Mouse (Mus musculus) MEL (cell line): ENCODE measurements around the gene Morc1. TPM values are rescaled to one million over a fixed set of nuclear protein-coding genes. Genes with fewer than 3 reads are reported as not detected.
A peak's percentile ranks its signal among the peaks of the same experiment; 100 is the strongest.

Experiments
- DNase-seq: peaks from one replicate; pipeline ENCODE4 v3.0.0; 2011; ENCODE audit warnings: low read depth, low spot score
- H3K27ac ChIP-seq: 2 replicates; pipeline ENCODE4 v1.5.1; 2012; ENCODE audit warnings: low read depth, mild to moderate bottlenecking, control low read depth, low read length, moderate library complexity; ENCODE audit not compliant: control insufficient read depth
- H3K27me3 ChIP-seq, 2 experiments: fragments of 150-350 bp in 1 of 2; sonication (generic) in 1 of 2; 2 replicates each; pipeline ENCODE4 v1.6.1; 2012; ENCODE audit warnings: low read length in 2 of 2, mild to moderate bottlenecking in 2 of 2, improper control_type of control experiment in 1 of 2, moderate library complexity in 1 of 2; ENCODE audit not compliant: insufficient read depth in 2 of 2, control insufficient read depth in 1 of 2
- H3K36me3 ChIP-seq, 2 experiments: 2 replicates each; pipeline ENCODE4 v1.6.1; 2012 to 2014; ENCODE audit warnings: low read length in 2 of 2, improper control_type of control experiment in 1 of 2, inconsistent platforms in 1 of 2, mild to moderate bottlenecking in 1 of 2; ENCODE audit not compliant: insufficient read depth in 2 of 2, control insufficient read depth in 1 of 2
- H3K4me1 ChIP-seq, 2 experiments: fragments of 150-350 bp in 1 of 2; sonication (generic) in 1 of 2; 2 replicates each; pipeline ENCODE4 v1.6.1; 2012; ENCODE audit warnings: low read length in 2 of 2, improper control_type of control experiment in 1 of 2, mild to moderate bottlenecking in 1 of 2; ENCODE audit not compliant: insufficient read depth in 2 of 2, control insufficient read depth in 1 of 2
- H3K4me3 ChIP-seq, 2 experiments: fragments of 150-350 bp in 1 of 2; sonication (generic) in 1 of 2; 2 replicates each; pipeline ENCODE4 v1.5.1; 2012; ENCODE audit warnings: low read depth in 2 of 2, low read length in 2 of 2, mild to moderate bottlenecking in 2 of 2, moderate library complexity in 2 of 2, control low read depth in 1 of 2, improper control_type of control experiment in 1 of 2; ENCODE audit not compliant: control insufficient read depth in 1 of 2, insufficient read depth in 1 of 2
- H3K79me2 ChIP-seq: 2 replicates; pipeline ENCODE4 v1.6.1; 2012; ENCODE audit warnings: mild to moderate bottlenecking, low read length, moderate library complexity; ENCODE audit not compliant: control insufficient read depth, poor library complexity, insufficient read depth
- H3K9ac ChIP-seq: 2 replicates; pipeline ENCODE4 v1.6.1; 2012; ENCODE audit warnings: low read depth, mild to moderate bottlenecking, control low read depth, low read length, moderate library complexity; ENCODE audit not compliant: control insufficient read depth, poor library complexity, severe bottlenecking
- H3K9me3 ChIP-seq: fragments of 150-350 bp; sonication (generic); replicated peaks from 2 replicates; pipeline ENCODE4 v1.6.1; 2012; ENCODE audit warnings: mild to moderate bottlenecking, low read length, improper control_type of control experiment, moderate library complexity; ENCODE audit not compliant: insufficient read depth
- BHLHE40 ChIP-seq: IDR thresholded peaks from 2 replicates; pipeline ENCODE4 v1.6.1; 2012; ENCODE audit warnings: low read depth, mild to moderate bottlenecking, inconsistent platforms, low read length, improper control_type of control experiment, borderline replicate concordance
- CTCF ChIP-seq, 3 experiments: IDR thresholded peaks in 2 of 3; conservative IDR thresholded peaks in 1 of 3; 2 replicates each; pipeline ENCODE4 v1.5.1; 2011 to 2012; ENCODE audit warnings: low read length in 3 of 3, low read depth in 2 of 3, mild to moderate bottlenecking in 2 of 3, improper control_type of control experiment in 1 of 3, inconsistent platforms in 1 of 3, mixed read lengths in 1 of 3, moderate library complexity in 1 of 3; ENCODE audit not compliant: control insufficient read depth in 1 of 3, insufficient read depth in 1 of 3, poor library complexity in 1 of 3, severe bottlenecking in 1 of 3
- E2F4 ChIP-seq: IDR thresholded peaks from 2 replicates; pipeline ENCODE4 v1.6.1; 2011; ENCODE audit warnings: low read depth, low read length, improper control_type of control experiment, borderline replicate concordance
- EP300 ChIP-seq, 2 experiments: IDR thresholded peaks; 2 replicates each; pipeline ENCODE4 v1.6.1; 2011; ENCODE audit warnings: improper control_type of control experiment in 2 of 2, low read length in 2 of 2, low read depth in 1 of 2, mild to moderate bottlenecking in 1 of 2
- GABPA ChIP-seq: IDR thresholded peaks from 2 replicates; pipeline ENCODE4 v1.6.1; 2012; ENCODE audit warnings: low read depth, mild to moderate bottlenecking, inconsistent platforms, low read length, improper control_type of control experiment, moderate library complexity
- KAT2A ChIP-seq: conservative IDR thresholded peaks from 2 replicates; pipeline ENCODE4 v1.6.1; 2012; ENCODE audit warnings: low read depth, low read length, improper control_type of control experiment, inconsistent platforms
- MAFK ChIP-seq: IDR thresholded peaks from 2 replicates; pipeline ENCODE4 v1.6.1; 2011; ENCODE audit warnings: low read depth, mild to moderate bottlenecking, low read length, improper control_type of control experiment, borderline replicate concordance
- MAX ChIP-seq: IDR thresholded peaks from 2 replicates; pipeline ENCODE4 v1.6.1; 2011; ENCODE audit warnings: low read length, improper control_type of control experiment
- MAZ ChIP-seq: IDR thresholded peaks from 2 replicates; pipeline ENCODE4 v1.6.1; 2012; ENCODE audit warnings: low read depth, mild to moderate bottlenecking, inconsistent platforms, low read length, improper control_type of control experiment
- MXI1 ChIP-seq: IDR thresholded peaks from 2 replicates; pipeline ENCODE4 v1.6.1; 2011; ENCODE audit warnings: mild to moderate bottlenecking, low read depth, low read length, improper control_type of control experiment
- NRF1 ChIP-seq: IDR thresholded peaks from 2 replicates; pipeline ENCODE4 v1.6.1; 2014; ENCODE audit warnings: low read depth, mild to moderate bottlenecking, inconsistent platforms, low read length, improper control_type of control experiment, moderate library complexity; ENCODE audit not compliant: poor library complexity, insufficient read depth, severe bottlenecking
- POLR2A ChIP-seq, 2 experiments: IDR thresholded peaks; 2 replicates each; pipeline ENCODE4 v1.6.1; 2011 to 2012; ENCODE audit warnings: low read length in 2 of 2, mild to moderate bottlenecking in 2 of 2, control low read depth in 1 of 2, improper control_type of control experiment in 1 of 2, low read depth in 1 of 2, moderate library complexity in 1 of 2; ENCODE audit not compliant: control insufficient read depth in 1 of 2, insufficient read depth in 1 of 2, poor library complexity in 1 of 2
- POLR2AphosphoS2 ChIP-seq: IDR thresholded peaks from 2 replicates; pipeline ENCODE4 v1.6.1; 2011; ENCODE audit warnings: low read length, improper control_type of control experiment
- POLR2AphosphoS5 ChIP-seq: IDR thresholded peaks from 2 replicates; pipeline ENCODE4 v1.6.1; 2012; ENCODE audit warnings: low read depth, borderline replicate concordance, mild to moderate bottlenecking, inconsistent platforms, low read length, moderate library complexity, mixed read lengths
- RAD21 ChIP-seq: IDR thresholded peaks from 2 replicates; pipeline ENCODE4 v1.6.1; 2011; ENCODE audit warnings: mild to moderate bottlenecking, low read depth, low read length, improper control_type of control experiment
- RCOR1 ChIP-seq: IDR thresholded peaks from 2 replicates; pipeline ENCODE4 v1.6.1; 2012; ENCODE audit warnings: low read depth, mild to moderate bottlenecking, inconsistent platforms, low read length, improper control_type of control experiment
- USF1 ChIP-seq: IDR thresholded peaks from 2 replicates; pipeline ENCODE4 v1.6.1; 2014; ENCODE audit warnings: low read depth, mild to moderate bottlenecking, inconsistent platforms, low read length, improper control_type of control experiment, moderate library complexity
- USF2 ChIP-seq, 2 experiments: IDR thresholded peaks; 2 replicates each; pipeline ENCODE4 v1.6.1; 2011 to 2012; ENCODE audit warnings: improper control_type of control experiment in 2 of 2, low read length in 2 of 2, borderline replicate concordance in 1 of 2, inconsistent platforms in 1 of 2, low read depth in 1 of 2, mild to moderate bottlenecking in 1 of 2; ENCODE audit not compliant: insufficient read depth in 1 of 2
- ZC3H11A ChIP-seq: IDR thresholded peaks from 2 replicates; pipeline ENCODE4 v1.6.1; 2012; ENCODE audit warnings: low read depth, mild to moderate bottlenecking, inconsistent platforms, low read length, improper control_type of control experiment
- ZKSCAN1 ChIP-seq: IDR thresholded peaks from 2 replicates; pipeline ENCODE4 v1.6.1; 2012; ENCODE audit warnings: low read depth, mild to moderate bottlenecking, inconsistent platforms, low read length, improper control_type of control experiment, moderate library complexity
- ZNF384 ChIP-seq: IDR thresholded peaks from 2 replicates; pipeline ENCODE4 v1.6.1; 2012; ENCODE audit warnings: low read depth, mild to moderate bottlenecking, inconsistent platforms, low read length, improper control_type of control experiment
- polyA plus RNA-seq, 2 experiments: library from polyadenylated mRNA; stranded (reverse) in 1 of 2; unstranded in 1 of 2; fragments of >175 nt in 1 of 2; fragments of >200 nt in 1 of 2; gene quantifications; 2 replicates each; pipeline versions ENCODE4 v1.2.1 to v1.2.4; 2012; ENCODE audit warnings: low replicate concordance in 2 of 2, low read depth in 1 of 2; ENCODE audit not compliant: insufficient read length in 2 of 2, insufficient read depth in 1 of 2, missing spikeins in 1 of 2
- total RNA-seq: library from RNA; depleted of rRNA; stranded (reverse); fragments of 300-350 nt; gene quantifications from 2 replicates; pipeline ENCODE4 v1.2.3, GENCODE M21; 2012

The Morc1 gene
- total and polyA plus RNA-seq, 3 experiments: not detected

DNA sequence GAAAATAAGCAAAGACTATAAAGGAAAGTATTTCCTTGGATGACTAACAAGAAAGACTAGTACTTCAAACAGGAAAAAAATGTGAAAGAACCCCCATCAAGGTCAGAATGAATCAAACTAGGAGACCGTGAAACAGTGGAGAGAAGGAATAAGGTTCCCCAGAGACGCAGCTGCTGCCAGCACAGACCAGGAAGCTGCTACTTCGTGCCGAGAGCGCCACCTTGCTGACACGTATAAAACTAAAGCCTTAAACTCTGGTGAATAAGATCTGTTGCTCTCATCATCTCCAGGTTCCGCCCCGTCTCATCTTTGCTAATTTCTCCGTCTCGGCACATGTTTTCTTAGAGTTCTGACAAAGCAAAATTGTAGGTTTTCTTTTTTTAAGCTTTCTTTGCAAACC, 244.6 kb downstream of the Morc1 start:
- Histone ChIP-seq H3K27ac (no peak overlapping the region), H3K36me3 (no peaks in the 10 kb centered on the region), H3K79me2 (no peaks in the 10 kb centered on the region), H3K27me3 (no peaks in the 10 kb centered on the region), H3K9me3 (no peaks in the 10 kb centered on the region), H3K9ac (no peak overlapping the region), H3K4me1 (no peaks in the 10 kb centered on the region), H3K4me3 (no peak overlapping the region)
- TF ChIP-seq RAD21: no peak; the same call in 1 of the 2 replicates
- TF ChIP-seq NRF1: no peak
- no peak for TF ChIP-seq BHLHE40
- TF ChIP-seq MAFK: no peak
- peak in 2 of 3 experiments; percentile 4 to 10; a peak in 1 of 6 replicates for TF ChIP-seq CTCF (IDR thresholded peaks at IDR 0.05 in 2 of 3, conservative IDR thresholded peaks at IDR 0.05 in 1 of 3; ENCODE audit: control insufficient read depth in 1 of 3, insufficient read depth in 1 of 3, low read depth in 2 of 3, low read length in 3 of 3, poor library complexity in 1 of 3, severe bottlenecking in 1 of 3)
- peak; percentile 4 for DNase-seq

DNA sequence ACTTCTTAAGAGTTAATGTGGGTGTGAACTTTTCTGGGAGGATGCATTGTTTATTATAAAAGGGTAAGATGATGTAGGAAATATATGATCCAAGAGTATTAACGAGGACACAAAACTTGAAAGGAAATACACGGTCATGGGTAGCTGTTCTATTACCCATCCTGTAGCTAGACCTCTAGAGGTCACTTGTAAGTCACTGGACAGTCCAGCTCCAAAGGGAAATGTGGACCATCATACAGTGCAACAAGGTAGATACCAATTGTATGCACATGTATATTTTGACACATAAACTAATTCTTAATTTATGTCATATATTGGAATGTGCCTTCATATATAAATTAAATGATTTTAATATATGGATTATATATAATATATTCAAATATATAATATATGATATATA, 245.2 kb downstream of the Morc1 start:
- no peaks in the 10 kb centered on the region for H3K4me1 ChIP-seq
- H3K4me3 ChIP-seq: no peak overlapping the region
- H3K9ac ChIP-seq: no peak overlapping the region
- H3K27me3 ChIP-seq: no peaks in the 10 kb centered on the region
- no peaks in the 10 kb centered on the region for H3K9me3 ChIP-seq
- no peaks in the 10 kb centered on the region for H3K36me3 ChIP-seq
- no peaks in the 10 kb centered on the region for H3K79me2 ChIP-seq
- TF ChIP-seq NRF1 (no peak), POLR2A (IDR thresholded peaks at IDR 0.05; ENCODE audit: control insufficient read depth in 1 of 2, insufficient read depth in 1 of 2, low read depth in 1 of 2, low read length in 2 of 2, poor library complexity in 1 of 2) (no peak), GABPA (no peak), MAX (no peak), USF1 (no peak), ZC3H11A (no peak), ZKSCAN1 (no peak), RAD21 (no peak), KAT2A (no peak), MXI1 (no peak), USF2 (IDR thresholded peaks at IDR 0.05; ENCODE audit: borderline replicate concordance in 1 of 2, insufficient read depth in 1 of 2, low read depth in 1 of 2, low read length in 2 of 2) (no peak), RCOR1 (no peak), POLR2AphosphoS2 (no peak), EP300 (IDR thresholded peaks at IDR 0.05; ENCODE audit: low read depth in 1 of 2, low read length in 2 of 2) (no peak), MAZ (no peak), POLR2AphosphoS5 (no peak), E2F4 (no peak), ZNF384 (no peak)
- no peak for DNase-seq
- no peak overlapping the region for H3K27ac ChIP-seq
